Mouse (Mus musculus) hindbrain, embryonic 14.5 days (tissue): ENCODE results near the gene Olfr1248. TPM values are rescaled to one million over a fixed set of nuclear protein-coding genes. Genes with fewer than 3 reads are reported as not detected.
"Not testable (repeated sequence)": the region's sequence is repeated elsewhere in the genome, so short reads cannot be mapped to it uniquely, and the experiment has no call there.

Experiments used
- ATAC-seq: fragments of 200-750 bp; cut with Nextera tagmentation; 2 replicates; pipeline ENCODE4 v1.8.0; 2017; ENCODE audit warnings: moderate number of reproducible peaks, mild to moderate bottlenecking, moderate TSS enrichment, moderate library complexity; ENCODE audit not compliant: low FRiP score
- DNase-seq: peaks from one replicate; pipeline ENCODE4 v3.0.0-alpha.2; 2015; ENCODE audit warnings: low spot score
- H3K27ac ChIP-seq: fragments of 300-500 bp; sonication (generic); 2 replicates; pipeline ENCODE4 v1.5.1; 2014; ENCODE audit warnings: mild to moderate bottlenecking, moderate library complexity
- H3K27me3 ChIP-seq: fragments of 300-500 bp; sonication (generic); 2 replicates; pipeline ENCODE4 v1.6.1; 2014; ENCODE audit warnings: mild to moderate bottlenecking, low read length, mixed read lengths; ENCODE audit not compliant: control insufficient read depth, insufficient read depth
- H3K36me3 ChIP-seq: fragments of 300-500 bp; sonication (generic); replicated peaks from 2 replicates; pipeline ENCODE4 v1.6.1; 2014; ENCODE audit not compliant: control insufficient read depth, insufficient read depth
- H3K4me1 ChIP-seq: fragments of 300-500 bp; sonication (generic); replicated peaks from 2 replicates; pipeline ENCODE4 v1.6.1; 2014; ENCODE audit warnings: antibody characterized with exemption, low read length, mixed read lengths; ENCODE audit not compliant: control insufficient read depth, insufficient read depth
- H3K4me2 ChIP-seq: fragments of 300-500 bp; sonication (generic); replicated peaks from 2 replicates; pipeline ENCODE4 v1.6.1; 2014; ENCODE audit warnings: mild to moderate bottlenecking, moderate library complexity
- H3K4me3 ChIP-seq: fragments of 300-500 bp; sonication (generic); replicated peaks from 2 replicates; pipeline ENCODE4 v1.5.1; 2014; ENCODE audit warnings: mild to moderate bottlenecking, low read length
- H3K9ac ChIP-seq: fragments of 300-500 bp; sonication (generic); 2 replicates; pipeline ENCODE4 v1.6.1; 2014
- H3K9me3 ChIP-seq: fragments of 300-500 bp; sonication (generic); 2 replicates; pipeline ENCODE4 v1.6.1; 2016; ENCODE audit warnings: low read length; ENCODE audit not compliant: control insufficient read depth
- WGBS: fragments of 180-500 bp; shearing (Covaris S2); extraction: QIAGEN DNeasy Blood & Tissue Kit; methylation state at CpG from one replicate; pipeline ENCODE4 v1.1.7; 2014; 5-methylcytosine and 5-hydroxymethylcytosine counted together
- polyA plus RNA-seq: library from polyadenylated mRNA; unstranded; fragments of >200 nt; fragmentation: Nextera tagmentation; extraction: Ambion mirVana; gene quantifications from 2 replicates; pipeline ENCODE4 v1.2.1, GENCODE M21; 2014

The Olfr1248 gene
- polyA plus RNA-seq: not detected in 2 replicates

GRCm38 (mm10) chr2:89618145-89618544 is at the start of gene Olfr1248:
Gene Olfr1248 (minus strand): TSS chr2:89618245.
- not testable (repeated sequence) for H3K9me3 ChIP-seq, H3K4me3 ChIP-seq, H3K4me1 ChIP-seq, H3K27ac ChIP-seq, ATAC-seq, H3K27me3 ChIP-seq, H3K36me3 ChIP-seq, H3K4me2 ChIP-seq, H3K9ac ChIP-seq, DNase-seq
- 95% methylated on average over 1 of the region's 1 CpGs for WGBS

GRCm38 (mm10) chr2:89661367-89661766 is 43.3 kb upstream of the Olfr1248 start, which contains the start of gene Olfr1250:
Gene Olfr1250 (minus strand): TSS chr2:89661467.
- no peak within 1 kb of the TSS for H3K4me2 ChIP-seq
- DNase-seq (no peak), ATAC-seq (no peak)
- no peaks in the 10 kb centered on the region for H3K9me3 ChIP-seq
- no peaks in the 10 kb centered on the region for H3K27me3 ChIP-seq
- H3K36me3 ChIP-seq: no peaks in the 10 kb centered on the region
- H3K4me1 ChIP-seq: no peaks in the 10 kb centered on the region
- no peak within 1 kb of the TSS for H3K9ac ChIP-seq
- no peak within 1 kb of the TSS for H3K4me3 ChIP-seq
- H3K27ac ChIP-seq: no peak within 1 kb of the TSS

GRCm38 (mm10) chr2:89634883-89635282 is 16.8 kb upstream of the Olfr1248 start, which contains the start of gene Olfr1249:
Gene Olfr1249 (minus strand): TSS chr2:89634983.
- no peak within 1 kb of the TSS for H3K27ac ChIP-seq
- H3K4me1 ChIP-seq: no peaks in the 10 kb centered on the region
- no peaks in the 10 kb centered on the region for H3K36me3 ChIP-seq
- H3K4me3 ChIP-seq: no peak within 1 kb of the TSS
- H3K27me3 ChIP-seq: no peaks in the 10 kb centered on the region
- no peak for DNase-seq
- H3K9ac ChIP-seq: no peak within 1 kb of the TSS
- H3K4me2 ChIP-seq: no peak within 1 kb of the TSS
- H3K9me3 ChIP-seq: no peaks in the 10 kb centered on the region
- ATAC-seq: no peak
- WGBS: 96% methylated on average over 2 of the region's 2 CpGs

GRCm38 (mm10) chr2:89614030-89614429 is 4.0 kb downstream of the Olfr1248 start, which contains the start of gene Olfr1247:
Gene Olfr1247 (minus strand): TSS chr2:89614130.
- ATAC-seq (no peak), DNase-seq (no peak)
- 98% methylated on average over 2 of the region's 2 CpGs for WGBS
- H3K36me3 ChIP-seq: no peaks in the 10 kb centered on the region
- H3K9ac ChIP-seq: no peak within 1 kb of the TSS
- no peak within 1 kb of the TSS for H3K4me2 ChIP-seq
- no peaks in the 10 kb centered on the region for H3K4me1 ChIP-seq
- H3K9me3 ChIP-seq: no peaks in the 10 kb centered on the region
- no peak within 1 kb of the TSS for H3K4me3 ChIP-seq
- H3K27me3 ChIP-seq: no peaks in the 10 kb centered on the region
- H3K27ac ChIP-seq: no peak within 1 kb of the TSS

GRCm38 (mm10) chr2:89593057-89593456 is 25.0 kb downstream of the Olfr1248 start, which contains the start of gene Olfr1246:
Gene Olfr1246 (minus strand): TSS chr2:89593157.
- Histone ChIP-seq H3K36me3 (no peaks in the 10 kb centered on the region), H3K27ac (no peak within 1 kb of the TSS), H3K4me1 (no peaks in the 10 kb centered on the region), H3K4me3 (no peak within 1 kb of the TSS), H3K4me2 (no peak within 1 kb of the TSS), H3K27me3 (no peaks in the 10 kb centered on the region), H3K9ac (no peak within 1 kb of the TSS), H3K9me3 (no peaks in the 10 kb centered on the region)
- 92% methylated on average over 2 of the region's 2 CpGs for WGBS
- DNase-seq: no peak
- ATAC-seq: no peak

- no peak within 1 kb of the TSS for H3K27ac ChIP-seq
- no peak within 1 kb of the TSS for H3K9ac ChIP-seq
- no peak for DNase-seq
- H3K36me3 ChIP-seq: no peaks in the 10 kb centered on the region
- no peak for ATAC-seq
- H3K9me3 ChIP-seq: no peaks in the 10 kb centered on the region
- WGBS: 83% methylated on average over 1 of the region's 1 CpGs
- no peaks in the 10 kb centered on the region for H3K27me3 ChIP-seq
- no peak within 1 kb of the TSS for H3K4me2 ChIP-seq
- no peak within 1 kb of the TSS for H3K4me3 ChIP-seq
- H3K4me1 ChIP-seq: no peaks in the 10 kb centered on the region
Measured at GRCm38 (mm10) chr2:89578347-89578746, 39.7 kb downstream of the Olfr1248 start, which contains the start of gene Olfr1245. Gene Olfr1245 (minus strand): TSS chr2:89578447.

Other genes starting within 250 kb of the Olfr1248 start
- not detected in 2 replicates for gene Olfr1238, start 208.6 kb downstream of the Olfr1248 start, polyA plus RNA-seq
- not detected in 2 replicates for gene Olfr1239, start 197.8 kb downstream of the Olfr1248 start, polyA plus RNA-seq
- gene Olfr1240, start 175.2 kb downstream of the Olfr1248 start, polyA plus RNA-seq: not detected in 2 replicates
- gene Olfr1241, start 131.1 kb downstream of the Olfr1248 start, polyA plus RNA-seq: not detected in 2 replicates
- not detected in 2 replicates for gene Olfr1242, start 119.9 kb downstream of the Olfr1248 start, polyA plus RNA-seq
- gene Olfr1243, start 86.8 kb downstream of the Olfr1248 start, polyA plus RNA-seq: not detected in 2 replicates
- not detected in 2 replicates for gene Olfr1245, start 39.8 kb downstream of the Olfr1248 start, polyA plus RNA-seq
- gene Olfr1246, start 25.1 kb downstream of the Olfr1248 start, polyA plus RNA-seq: not detected in 2 replicates
- 0.04 TPM in 1 of 2 replicates, not detected in the other for gene Olfr1247, start 4.1 kb downstream of the Olfr1248 start, polyA plus RNA-seq
- gene Olfr1249, start 16.7 kb upstream of the Olfr1248 start, polyA plus RNA-seq: not detected in 2 replicates
- gene Olfr1250, start 43.2 kb upstream of the Olfr1248 start, polyA plus RNA-seq: not detected in 2 replicates
- not detected in 2 replicates for gene Olfr1251, start 53.7 kb upstream of the Olfr1248 start, polyA plus RNA-seq
- gene Olfr1252, start 106.8 kb upstream of the Olfr1248 start, polyA plus RNA-seq: not detected in 2 replicates
- not detected in 2 replicates for gene Olfr1253, start 138.8 kb upstream of the Olfr1248 start, polyA plus RNA-seq
- gene Olfr1254, start 175.4 kb upstream of the Olfr1248 start, polyA plus RNA-seq: not detected in 2 replicates
- gene Olfr1255, start 193.8 kb upstream of the Olfr1248 start, polyA plus RNA-seq: not detected in 2 replicates
- not detected in 2 replicates for gene Olfr1256, start 223.3 kb upstream of the Olfr1248 start, polyA plus RNA-seq
- gene Olfr48, start 230.0 kb upstream of the Olfr1248 start, polyA plus RNA-seq: 0.21 and 0.23 TPM in 2 replicates